Mouse (Mus musculus): ENCODE data around the gene Grhl1. TPM values are rescaled to one million over a fixed set of nuclear protein-coding genes. Genes with fewer than 3 reads are reported as not detected.

The Grhl1 gene
- polyA plus RNA-seq, 1 experiment from 2014 or later: 2.2 TPM

Other genes with a start within 250 kb of the Grhl1 start
- 23.2 and 25.0 TPM in 2 replicates for gene Taf1b, start 73.9 kb upstream of the Grhl1 start, polyA plus RNA-seq (2014; fragmentation: Nextera tagmentation; extraction: Ambion mirVana)
- gene Klf11, start 79.0 kb downstream of the Grhl1 start, polyA plus RNA-seq (2014; fragmentation: Nextera tagmentation; extraction: Ambion mirVana): 22.3 and 23.8 TPM in 2 replicates
- 0.91 and 1.2 TPM in 2 replicates for gene Cys1, start 109.5 kb downstream of the Grhl1 start, polyA plus RNA-seq (2014; fragmentation: Nextera tagmentation; extraction: Ambion mirVana)
- gene Rrm2, start 136.0 kb downstream of the Grhl1 start, polyA plus RNA-seq (2014; fragmentation: Nextera tagmentation; extraction: Ambion mirVana): 189 and 209 TPM in 2 replicates